Mouse (Mus musculus): ENCODE measurements around the gene Snta1.

Gene Snta1

DNA sequence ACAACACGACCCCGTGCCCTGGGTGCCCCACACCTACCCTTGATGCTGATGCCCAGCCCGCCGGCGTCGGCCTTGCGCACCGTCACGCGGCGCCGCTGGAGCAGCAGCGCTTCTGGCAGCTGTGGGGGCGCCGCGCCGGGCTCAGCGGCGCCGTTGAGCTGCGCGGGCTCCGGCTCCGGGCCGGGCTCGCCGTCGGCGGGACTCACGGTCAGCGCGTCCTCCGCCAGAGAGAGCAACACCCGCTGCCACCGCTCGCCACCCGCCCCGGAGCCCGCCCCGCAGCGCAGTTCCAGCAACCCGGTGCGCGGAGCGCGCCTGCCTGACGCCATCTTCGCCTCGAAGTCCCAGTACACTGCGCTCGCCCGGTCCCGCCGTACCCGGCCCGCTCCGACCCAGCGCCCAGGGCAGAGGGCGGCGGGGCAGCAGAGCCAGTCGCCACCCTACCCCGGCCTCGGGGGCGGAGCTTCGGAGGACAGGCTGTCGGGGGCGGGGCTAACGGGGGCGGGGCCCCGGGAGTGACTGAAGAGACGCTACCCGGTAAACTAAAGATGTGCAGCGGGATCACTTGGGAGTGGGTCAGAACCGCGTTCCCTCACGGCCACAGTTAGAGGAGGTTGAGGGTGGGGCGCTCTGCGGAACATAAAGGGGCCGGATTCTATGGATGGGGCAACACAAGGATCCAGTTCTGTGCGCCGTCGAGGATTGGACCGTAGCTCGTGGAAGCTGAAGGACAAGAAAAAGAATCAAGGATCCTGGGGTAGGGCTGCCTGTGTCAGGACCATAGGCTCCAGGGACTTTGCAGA, at the start of gene Snta1:
Gene Snta1, minus strand, starts transcription at position 457 of the 803 bp plus-strand sequence.
- DNase-seq (ENCODE audit: low spot score in 2 of 2): peak; percentile 53 to 72

GRCm38 (mm10) chr2:154456621-154457020, 48.7 kb upstream of the Snta1 start:
- no peak for DNase-seq (ENCODE audit: low spot score in 2 of 2)

- DNase-seq (ENCODE audit: low spot score in 2 of 2): no peak
Observed at GRCm38 (mm10) chr2:154455776-154456175, 47.9 kb upstream of the Snta1 start.

DNA sequence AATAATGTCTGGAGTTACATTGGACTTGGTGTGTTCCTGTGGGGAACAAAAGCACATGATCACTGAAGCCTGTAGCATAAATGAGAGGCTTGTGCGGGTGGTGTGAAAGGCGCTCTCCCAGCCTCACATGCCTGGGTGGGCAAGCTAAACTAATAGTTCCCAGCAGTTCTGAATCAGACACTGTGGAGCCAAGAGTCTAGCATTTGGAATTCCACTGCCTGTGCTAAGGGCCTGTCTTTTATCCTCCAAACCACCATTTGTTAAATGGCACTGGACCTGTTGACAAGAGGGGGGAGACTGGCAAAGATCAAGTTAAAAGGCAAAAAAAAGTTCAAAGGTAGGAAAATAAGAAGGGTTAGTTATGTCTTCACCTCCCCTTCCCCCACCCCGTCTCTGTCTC, 46.7 kb upstream of the Snta1 start:
- DNase-seq (ENCODE audit: low spot score in 2 of 2): no peak

- DNase-seq (ENCODE audit: low spot score in 2 of 2): no peak
Observed at GRCm38 (mm10) chr2:154454099-154454498, 46.2 kb upstream of the Snta1 start.

DNA sequence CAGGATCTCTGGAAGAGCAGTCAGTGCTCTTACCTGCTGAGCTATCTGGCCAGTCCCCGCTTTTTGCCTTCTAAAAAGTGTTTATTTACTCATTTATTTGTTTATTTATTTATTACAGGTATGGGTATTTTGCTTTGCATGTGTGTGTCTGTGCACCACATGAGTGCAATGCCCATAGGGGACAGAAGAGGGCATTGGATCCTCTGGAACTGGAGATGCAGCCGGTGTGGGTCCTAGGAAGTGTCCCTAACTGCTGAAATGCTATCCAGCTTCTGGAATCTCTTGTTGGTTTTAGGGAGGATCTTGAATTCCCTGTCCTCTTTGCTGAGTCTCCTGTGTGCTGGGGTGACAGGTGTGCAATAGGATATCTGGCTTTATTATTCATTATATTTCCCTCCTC, 45.1 kb upstream of the Snta1 start:
- no peak for DNase-seq (ENCODE audit: low spot score in 2 of 2)

DNA sequence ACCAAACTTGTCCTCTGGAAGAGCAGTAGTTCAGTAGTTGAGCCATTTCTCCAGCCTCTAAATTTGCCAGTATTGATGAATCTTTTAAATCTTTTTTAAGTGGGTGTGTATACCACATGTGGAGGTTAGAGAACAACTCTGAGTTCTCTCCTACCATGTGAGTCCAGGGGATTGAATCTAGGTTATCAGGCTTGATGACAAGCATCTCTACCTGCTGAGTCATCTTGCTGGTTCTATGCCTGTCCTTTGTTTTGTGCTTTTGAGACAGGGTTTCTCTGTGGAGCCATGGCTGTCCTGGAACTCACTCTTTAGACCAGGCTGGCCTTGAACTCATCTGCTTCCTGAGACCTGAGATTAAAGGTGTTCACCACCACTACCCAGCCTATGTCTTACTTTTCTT, 40.7 kb upstream of the Snta1 start:
- no peak for DNase-seq (ENCODE audit: low spot score in 2 of 2)

GRCm38 (mm10) chr2:154447821-154448220, 39.9 kb upstream of the Snta1 start:
- DNase-seq (ENCODE audit: low spot score in 2 of 2): no peak

GRCm38 (mm10) chr2:154440453-154440852, 32.6 kb upstream of the Snta1 start:
- DNase-seq (ENCODE audit: low spot score in 2 of 2): no peak

GRCm38 (mm10) chr2:154437191-154437527, 29.3 kb upstream of the Snta1 start:
- no peak for DNase-seq (ENCODE audit: low spot score in 2 of 2)

DNA sequence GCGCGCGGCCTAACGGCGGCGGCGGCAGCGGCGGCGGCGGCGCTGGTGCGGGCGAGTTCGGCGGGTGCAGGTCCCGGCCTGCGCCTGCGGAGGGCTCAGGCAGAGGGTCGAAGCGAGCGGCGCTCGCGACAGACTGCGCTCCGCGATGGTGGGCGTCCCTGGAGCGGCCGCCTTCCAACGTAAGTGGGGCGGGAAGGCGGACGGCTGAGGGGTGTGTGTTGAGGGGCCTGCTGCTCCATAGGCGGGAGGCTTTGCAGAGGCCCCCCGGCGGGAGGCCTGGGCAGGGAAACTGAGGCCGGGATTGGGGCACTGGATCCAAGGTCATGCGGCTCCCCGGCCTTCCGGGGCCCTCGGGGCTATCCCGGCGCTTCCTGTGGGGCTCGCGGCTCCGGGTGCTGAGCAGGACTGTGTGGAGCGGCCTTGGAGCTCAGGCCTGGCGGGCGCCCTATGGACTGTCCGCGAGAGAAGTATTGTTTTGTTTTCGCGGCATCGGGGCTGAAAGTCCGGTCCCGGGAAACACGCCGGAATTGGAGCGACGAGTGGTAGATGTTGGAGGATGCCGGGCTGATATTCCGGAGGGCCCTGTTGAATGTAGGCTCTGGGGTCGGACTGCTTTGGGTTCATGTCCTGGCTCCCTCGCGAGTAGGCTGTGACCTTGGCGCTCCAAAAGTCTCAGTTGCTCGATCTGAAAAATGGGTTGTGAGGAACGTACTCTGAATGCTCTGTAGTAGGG, 28.7 kb upstream of the Snta1 start, which contains the start of gene Cbfa2t2:
Gene Cbfa2t2, plus strand, starts transcription at position 24 of the 733 bp plus-strand sequence.
- no peak for DNase-seq (ENCODE audit: low spot score in 2 of 2)

DNA sequence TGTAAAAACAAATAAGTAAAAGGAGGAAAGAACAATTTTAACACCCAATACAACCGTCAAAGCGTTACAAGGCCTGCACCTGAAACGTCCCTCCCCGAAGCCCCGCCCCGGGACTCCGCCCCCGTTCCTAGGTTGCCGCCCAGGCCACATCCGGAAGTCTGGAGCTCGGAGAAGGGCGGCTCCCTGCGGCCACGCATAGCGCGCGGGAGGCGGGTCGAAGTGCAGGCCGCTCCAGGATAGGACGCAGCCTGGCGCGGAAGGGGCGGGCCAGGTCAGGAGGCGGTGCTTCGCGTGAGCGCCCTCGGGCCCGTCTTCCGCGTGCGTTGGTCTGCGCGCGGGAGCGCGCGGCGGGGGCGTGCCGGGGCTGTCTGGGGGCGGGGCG, 28.2 kb upstream of the Snta1 start:
- DNase-seq (ENCODE audit: low spot score in 2 of 2): peak; percentile 95 to 96

DNA sequence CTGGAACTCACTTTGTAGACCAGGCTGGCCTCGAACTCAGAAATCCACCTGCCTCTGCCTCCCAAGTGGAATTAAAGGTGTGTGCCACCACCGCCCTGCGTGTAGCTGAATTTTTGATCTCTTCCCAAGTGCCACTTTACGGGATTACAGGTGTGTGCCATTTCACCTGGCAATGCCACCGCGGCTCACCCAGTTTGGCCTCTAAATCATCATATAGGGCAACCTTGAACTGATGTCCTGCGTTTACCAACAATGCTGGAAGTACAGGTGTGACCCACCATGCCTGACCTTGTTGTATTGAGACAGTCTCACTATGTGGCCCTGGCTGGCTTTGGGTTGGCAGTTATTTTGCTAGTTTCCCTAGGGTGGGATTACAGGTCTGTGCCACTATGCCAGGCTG, 26.8 kb upstream of the Snta1 start:
- DNase-seq (ENCODE audit: low spot score in 2 of 2): no peak

DNA sequence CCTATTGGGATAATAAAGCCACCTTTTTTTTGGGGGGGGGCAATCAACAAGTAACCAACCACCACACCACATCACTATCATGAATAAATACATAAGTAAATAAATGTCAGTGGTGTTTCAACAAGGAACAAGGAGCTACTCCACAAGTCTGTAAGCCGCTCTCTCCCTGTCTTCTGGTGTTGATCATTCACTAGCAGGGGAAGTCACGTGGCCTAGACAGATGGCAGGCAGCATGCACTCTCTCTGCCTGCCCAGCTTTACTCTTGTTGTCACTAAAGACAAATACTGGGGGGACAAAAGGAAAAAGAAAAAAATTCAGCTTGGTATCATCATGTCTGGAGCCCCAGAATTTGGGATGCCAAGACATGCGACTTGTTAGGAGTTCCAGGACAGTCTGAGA, 25.5 kb upstream of the Snta1 start:
- DNase-seq (ENCODE audit: low spot score in 2 of 2): no peak

DNA sequence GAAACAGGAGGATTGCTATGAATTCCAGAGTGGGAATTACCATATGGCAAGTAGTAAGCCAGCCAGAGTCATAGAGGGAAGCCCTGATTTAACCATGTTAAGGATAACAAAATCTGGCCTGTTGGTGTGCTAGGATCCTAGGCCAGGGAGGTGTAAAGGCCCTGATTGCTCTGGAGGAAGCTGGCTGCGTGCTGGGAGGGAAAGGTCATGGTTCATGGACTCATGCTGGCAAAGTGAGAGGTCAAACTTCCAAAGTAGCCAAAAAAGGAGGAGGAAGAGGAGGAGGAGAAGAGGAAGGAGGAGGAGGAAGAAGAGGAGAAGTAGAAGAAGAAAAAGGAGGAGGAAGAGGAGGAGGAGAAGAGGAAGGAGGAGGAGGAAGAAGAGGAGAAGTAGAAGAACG, 24.8 kb upstream of the Snta1 start:
- DNase-seq (ENCODE audit: low spot score in 2 of 2): no peak

DNA sequence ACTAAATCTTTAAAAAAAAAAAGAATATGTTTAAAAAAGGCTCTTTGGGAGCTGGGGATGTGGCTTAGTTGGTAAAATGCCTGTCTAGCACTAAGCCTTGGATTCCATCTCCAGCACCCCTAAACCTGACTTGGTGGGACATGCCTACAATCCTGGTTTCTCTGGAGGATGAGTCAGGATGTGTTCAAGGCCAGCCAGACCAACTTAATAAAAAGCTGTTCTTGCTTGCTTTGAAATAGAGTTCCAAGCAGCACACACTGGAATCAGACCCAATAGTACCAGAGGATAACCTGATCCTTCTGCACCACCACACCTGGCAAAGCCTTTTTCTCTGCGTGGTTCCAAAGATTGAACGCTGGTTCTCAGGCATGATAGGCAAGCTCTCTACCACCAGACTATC, 22.7 kb upstream of the Snta1 start:
- DNase-seq (ENCODE audit: low spot score in 2 of 2): no peak

- DNase-seq (ENCODE audit: low spot score in 2 of 2): no peak
Observed at GRCm38 (mm10) chr2:154427853-154428360, 20.0 kb upstream of the Snta1 start.

- no peak for DNase-seq (ENCODE audit: low spot score in 2 of 2)
Observed at GRCm38 (mm10) chr2:154426905-154427852, 19.3 kb upstream of the Snta1 start.

GRCm38 (mm10) chr2:154426188-154426904, 18.4 kb upstream of the Snta1 start:
- DNase-seq (ENCODE audit: low spot score in 2 of 2): no peak

DNA sequence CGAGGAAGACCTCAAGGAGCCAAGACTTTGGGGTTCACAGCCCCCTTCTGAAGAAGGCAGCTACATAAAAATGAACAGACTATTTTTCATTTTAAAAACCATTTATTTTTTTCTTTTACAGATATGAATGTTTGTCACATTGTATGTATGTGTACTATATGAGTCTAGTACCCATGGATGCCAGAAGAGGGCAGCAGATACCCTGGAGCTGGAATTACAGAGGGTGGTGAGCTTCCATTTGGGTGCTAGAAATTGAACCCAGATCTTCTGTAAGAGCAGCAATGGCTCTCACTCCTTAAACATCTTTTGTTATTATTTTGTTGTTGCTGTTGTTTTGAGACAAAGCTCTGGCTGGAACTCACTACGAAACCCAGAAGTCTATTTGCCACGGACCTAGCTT, 17.6 kb upstream of the Snta1 start:
- no peak for DNase-seq (ENCODE audit: low spot score in 2 of 2)

GRCm38 (mm10) chr2:154423548-154423947, 15.6 kb upstream of the Snta1 start:
- DNase-seq (ENCODE audit: low spot score in 2 of 2): no peak
